Mouse (Mus musculus) cerebellum, adult 2 months (tissue): ENCODE results near the gene P2ry14.

Source experiments
- CTCF ChIP-seq: fragments of 200-500 bp; IDR thresholded peaks from 2 replicates; pipeline ENCODE4 v1.5.1; 2011; ENCODE audit warnings: low read depth, mild to moderate bottlenecking, control low read depth, low read length, moderate library complexity, borderline replicate concordance; ENCODE audit not compliant: insufficient read depth
- POLR2A ChIP-seq: fragments of 200-500 bp; IDR thresholded peaks from 2 replicates; pipeline ENCODE4 v1.6.1; 2011; ENCODE audit warnings: low read length, control low read depth, borderline replicate concordance; ENCODE audit not compliant: insufficient read depth

GRCm38 (mm10) chr3:59155404-59155803 lies 2.0 kb upstream of the P2ry14 start:
- TF ChIP-seq POLR2A (no peak), CTCF (no peak)
